Mouse (Mus musculus): ENCODE measurements around the gene Ugt1a10.

- TF ChIP-seq GATA1 (IDR thresholded peaks at IDR 0.05; ENCODE audit: low read length) (no peak), TAL1 (IDR thresholded peaks at IDR 0.05; ENCODE audit: low read length) (no peak)
These were observed 49.7 kb downstream of the Ugt1a10 start for GRCm38 (mm10) chr1:88104667-88105430.

All from erythroblast, embryonic 14.5 days (primary cell).